Mouse (Mus musculus): ENCODE measurements at regions not wholly inside any gene's neighbourhood (a gene's known extent, or its start where the extent isn't known, plus 50 kb on each side); places are given as distances from the start of the nearest gene placed in this dataset.
A peak's percentile ranks its signal among the peaks of the same experiment; 100 is the strongest.

- no peak for DNase-seq (ENCODE audit: low spot score in 2 of 2)
Measured at GRCm38 (mm10) chr4:10141238-10141934, 732.9 kb upstream of the 2610301B20Rik start.

GRCm38 (mm10) chr4:10149911-10150310, 724.4 kb upstream of the 2610301B20Rik start:
- no peak for DNase-seq (ENCODE audit: low spot score in 2 of 2)

GRCm38 (mm10) chr4:10150501-10150900, 723.8 kb upstream of the 2610301B20Rik start:
- peak; percentile 9 to 26 for DNase-seq (ENCODE audit: low spot score in 2 of 2)

GRCm38 (mm10) chr4:10155705-10156390, 718.5 kb upstream of the 2610301B20Rik start:
- DNase-seq (ENCODE audit: low spot score in 2 of 2) = no peak

GRCm38 (mm10) chr4:10189896-10190295, 684.4 kb upstream of the 2610301B20Rik start:
- no peak for DNase-seq (ENCODE audit: low spot score in 2 of 2)

- no peak for DNase-seq (ENCODE audit: low spot score in 2 of 2)
Measured at GRCm38 (mm10) chr4:10197245-10197943, 676.9 kb upstream of the 2610301B20Rik start.

- DNase-seq (ENCODE audit: low spot score in 2 of 2) = no peak
Measured at GRCm38 (mm10) chr4:10201835-10202234, 672.5 kb upstream of the 2610301B20Rik start.

GRCm38 (mm10) chr4:10204224-10204623, 670.1 kb upstream of the 2610301B20Rik start:
- DNase-seq (ENCODE audit: low spot score in 2 of 2) = no peak

- peak in 1 of 2 experiments; percentile 11 for DNase-seq (ENCODE audit: low spot score in 2 of 2)
Measured at GRCm38 (mm10) chr4:10209324-10209923, 664.9 kb upstream of the 2610301B20Rik start.

- no peak for DNase-seq (ENCODE audit: low spot score in 2 of 2)
Measured at GRCm38 (mm10) chr4:10211303-10211702, 663.0 kb upstream of the 2610301B20Rik start.

- no peak for DNase-seq (ENCODE audit: low spot score in 2 of 2)
Measured at GRCm38 (mm10) chr4:10235324-10235723, 639.0 kb upstream of the 2610301B20Rik start.

GRCm38 (mm10) chr4:10242117-10242516, 632.2 kb upstream of the 2610301B20Rik start:
- peak in 1 of 2 experiments; percentile 7 for DNase-seq (ENCODE audit: low spot score in 2 of 2)

GRCm38 (mm10) chr4:10242909-10243308, 631.4 kb upstream of the 2610301B20Rik start:
- no peak for DNase-seq (ENCODE audit: low spot score in 2 of 2)

- DNase-seq (ENCODE audit: low spot score in 2 of 2) = no peak
Measured at GRCm38 (mm10) chr4:10254029-10254690, 620.1 kb upstream of the 2610301B20Rik start.

- no peak for DNase-seq (ENCODE audit: low spot score in 2 of 2)
Measured at GRCm38 (mm10) chr4:10257537-10257936, 616.8 kb upstream of the 2610301B20Rik start.

GRCm38 (mm10) chr4:10260351-10260750, 613.9 kb upstream of the 2610301B20Rik start:
- DNase-seq (ENCODE audit: low spot score in 2 of 2) = no peak

- no peak for DNase-seq (ENCODE audit: low spot score in 2 of 2)
Measured at GRCm38 (mm10) chr4:10265942-10266341, 608.4 kb upstream of the 2610301B20Rik start.

- DNase-seq (ENCODE audit: low spot score in 2 of 2) = no peak
Measured at GRCm38 (mm10) chr4:10285562-10285961, 588.7 kb upstream of the 2610301B20Rik start.

GRCm38 (mm10) chr4:10290326-10290725, 584.0 kb upstream of the 2610301B20Rik start:
- DNase-seq (ENCODE audit: low spot score in 2 of 2) = peak in 1 of 2 experiments; percentile 28

GRCm38 (mm10) chr4:10295012-10295530, 579.2 kb upstream of the 2610301B20Rik start:
- DNase-seq (ENCODE audit: low spot score in 2 of 2) = no peak

GRCm38 (mm10) chr4:10296220-10296619, 578.1 kb upstream of the 2610301B20Rik start:
- no peak for DNase-seq (ENCODE audit: low spot score in 2 of 2)

All from layer of hippocampus, postnatal 14 days (tissue).